Mouse (Mus musculus): Measurements from ENCODE around the gene Vmn2r92.
"Not testable (repeated sequence)": the region's sequence is repeated elsewhere in the genome, so short reads cannot be mapped to it uniquely, and the experiment has no call there.

- TF ChIP-seq CTCF, POLR2A (IDR thresholded peaks at IDR 0.05; ENCODE audit: extremely low read depth, insufficient read depth, low read length): not testable (repeated sequence)
These were observed 49.4 kb upstream of the Vmn2r92 start for GRCm38 (mm10) chr17:18102265-18102664.
